Mouse (Mus musculus): ENCODE measurements around the gene Hcst. TPM values are rescaled to one million over a fixed set of nuclear protein-coding genes. Genes with fewer than 3 reads are reported as not detected.

The Hcst gene
- polyA plus RNA-seq, 1 experiment from 2014 or later: 0.72 TPM

DNA sequence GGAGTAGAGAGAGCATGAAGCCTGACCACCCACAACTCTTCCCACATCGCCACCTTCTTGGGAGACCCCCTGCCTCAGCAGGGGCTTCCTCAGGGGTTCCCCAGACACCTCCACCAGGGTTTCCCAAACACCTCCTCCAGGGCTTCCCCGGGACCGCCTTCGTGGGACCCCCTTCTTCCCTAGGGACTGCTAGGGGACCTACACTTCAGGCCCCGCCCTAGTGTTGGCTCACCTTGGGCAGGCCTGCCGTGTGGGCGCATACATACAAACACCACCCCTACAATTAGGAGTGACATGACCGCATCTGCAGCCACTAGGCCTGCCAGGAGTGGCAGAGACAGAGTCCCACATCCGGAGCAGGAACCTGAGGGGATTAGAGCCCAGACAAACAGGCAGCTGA, 1.8 kb downstream of the Hcst start:
- no peak overlapping the region for H3K4me3 ChIP-seq (ENCODE audit: low read depth, low read length)
- WGBS: 79% methylated on average over 9 of the region's 9 CpGs
- H3K36me3 ChIP-seq (replicated peaks; ENCODE audit: control insufficient read depth, insufficient read depth, low read depth, low read length): no peaks in the 10 kb centered on the region
- H3K27ac ChIP-seq (replicated peaks; ENCODE audit: low read depth, low read length): no peak overlapping the region
- ATAC-seq (replicated peaks; ENCODE audit: insufficient number of reproducible peaks, low FRiP score, low TSS enrichment, low read depth) (no peak), DNase-seq (ENCODE audit: low spot score) (no peak)
- no peak overlapping the region for H3K9ac ChIP-seq (replicated peaks; ENCODE audit: low read length)
- H3K27me3 ChIP-seq (ENCODE audit: control insufficient read depth, insufficient read depth, low read length): peaks cover 3% of the 10 kb centered on the region; the same call in 1 of the 2 replicates
- no peaks in the 10 kb centered on the region for H3K9me3 ChIP-seq (replicated peaks; ENCODE audit: control insufficient read depth, low read length)
- peaks cover 3% of the 10 kb centered on the region; the same call in 1 of the 2 replicates for H3K4me1 ChIP-seq (ENCODE audit: control insufficient read depth, insufficient read depth, low read length)
- H3K4me2 ChIP-seq (ENCODE audit: low read depth, low read length): no peak overlapping the region

DNA sequence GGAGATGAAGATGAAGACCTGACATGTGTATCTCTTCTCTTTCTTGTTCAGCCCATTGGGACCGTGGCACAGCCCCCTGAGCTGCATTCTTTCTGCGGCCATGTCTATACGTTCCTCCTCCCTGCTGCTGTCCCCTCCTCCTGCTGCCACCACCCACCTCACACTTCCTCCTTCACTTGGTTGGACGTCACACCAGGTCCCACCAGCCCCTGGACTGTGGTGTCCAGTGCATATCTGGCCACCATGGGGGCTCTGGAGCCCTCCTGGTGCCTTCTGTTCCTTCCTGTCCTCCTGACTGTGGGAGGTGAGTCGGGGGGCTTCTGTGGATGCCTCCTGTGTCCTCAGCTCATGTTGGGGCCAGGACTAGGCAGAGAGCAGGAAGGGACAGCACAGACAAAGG, 6.1 kb downstream of the Hcst start, which contains the start of gene Tyrobp:
Gene Tyrobp (plus strand): TSS at position 165 of the 400 bp plus-strand sequence.
- no peaks in the 10 kb centered on the region for H3K36me3 ChIP-seq (replicated peaks; ENCODE audit: control insufficient read depth, insufficient read depth, low read depth, low read length)
- no peak for ATAC-seq (replicated peaks; ENCODE audit: insufficient number of reproducible peaks, low FRiP score, low TSS enrichment, low read depth)
- H3K9ac ChIP-seq (replicated peaks; ENCODE audit: low read length): no peak within 1 kb of the TSS
- H3K27ac ChIP-seq (replicated peaks; ENCODE audit: low read depth, low read length): no peak within 1 kb of the TSS
- no peak for DNase-seq (ENCODE audit: low spot score)
- no peaks in the 10 kb centered on the region for H3K27me3 ChIP-seq (ENCODE audit: control insufficient read depth, insufficient read depth, low read length)
- WGBS: 65% methylated on average over 5 of the region's 5 CpGs
- no peak within 1 kb of the TSS for H3K4me2 ChIP-seq (ENCODE audit: low read depth, low read length)
- no peak within 1 kb of the TSS for H3K4me3 ChIP-seq (ENCODE audit: low read depth, low read length)
- H3K4me1 ChIP-seq (ENCODE audit: control insufficient read depth, insufficient read depth, low read length): no peaks in the 10 kb centered on the region
- no peaks in the 10 kb centered on the region for H3K9me3 ChIP-seq (replicated peaks; ENCODE audit: control insufficient read depth, low read length)

DNA sequence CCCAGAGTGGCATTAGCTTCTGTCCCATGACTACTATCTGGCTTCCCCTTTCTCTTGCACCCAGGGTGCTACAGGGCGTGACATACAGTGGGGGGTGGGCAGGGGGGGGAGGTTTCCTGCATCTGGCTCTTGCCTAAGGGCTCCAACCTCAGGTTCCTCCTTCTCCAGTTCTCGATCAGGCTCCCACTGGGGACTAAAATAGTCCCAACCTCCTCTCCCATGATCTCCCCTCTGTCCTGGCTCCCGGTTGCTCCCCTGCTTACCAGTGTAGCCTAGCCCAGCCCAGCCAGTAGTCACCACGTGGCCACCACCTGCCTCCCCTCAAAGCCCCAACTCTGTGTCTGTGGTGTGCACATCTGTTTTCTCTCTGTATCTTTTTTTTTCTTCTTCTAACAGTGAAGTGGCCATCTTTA, 6.9 kb downstream of the Hcst start:
- ATAC-seq (replicated peaks; ENCODE audit: insufficient number of reproducible peaks, low FRiP score, low TSS enrichment, low read depth) (no peak), DNase-seq (ENCODE audit: low spot score) (no peak)
- H3K27ac ChIP-seq (replicated peaks; ENCODE audit: low read depth, low read length): no peak overlapping the region
- H3K9me3 ChIP-seq (replicated peaks; ENCODE audit: control insufficient read depth, low read length): no peaks in the 10 kb centered on the region
- 59% methylated on average over 4 of the region's 4 CpGs for WGBS
- H3K27me3 ChIP-seq (ENCODE audit: control insufficient read depth, insufficient read depth, low read length): no peaks in the 10 kb centered on the region
- H3K36me3 ChIP-seq (replicated peaks; ENCODE audit: control insufficient read depth, insufficient read depth, low read depth, low read length): no peaks in the 10 kb centered on the region
- H3K4me2 ChIP-seq (ENCODE audit: low read depth, low read length): no peak overlapping the region
- H3K4me1 ChIP-seq (ENCODE audit: control insufficient read depth, insufficient read depth, low read length): no peaks in the 10 kb centered on the region
- H3K4me3 ChIP-seq (ENCODE audit: low read depth, low read length): no peak overlapping the region
- H3K9ac ChIP-seq (replicated peaks; ENCODE audit: low read length): no peak overlapping the region

GRCm38 (mm10) chr7:30411023-30411422, 8.6 kb downstream of the Hcst start:
- DNase-seq (ENCODE audit: low spot score) (no peak), ATAC-seq (replicated peaks; ENCODE audit: insufficient number of reproducible peaks, low FRiP score, low TSS enrichment, low read depth) (no peak)
- Histone ChIP-seq H3K9me3 (replicated peaks; ENCODE audit: control insufficient read depth, low read length) (no peaks in the 10 kb centered on the region), H3K36me3 (replicated peaks; ENCODE audit: control insufficient read depth, insufficient read depth, low read depth, low read length) (no peaks in the 10 kb centered on the region), H3K4me1 (ENCODE audit: control insufficient read depth, insufficient read depth, low read length) (no peaks in the 10 kb centered on the region), H3K4me3 (ENCODE audit: low read depth, low read length) (no peak overlapping the region), H3K4me2 (ENCODE audit: low read depth, low read length) (no peak overlapping the region), H3K27ac (replicated peaks; ENCODE audit: low read depth, low read length) (no peak overlapping the region), H3K27me3 (ENCODE audit: control insufficient read depth, insufficient read depth, low read length) (no peaks in the 10 kb centered on the region), H3K9ac (replicated peaks; ENCODE audit: low read length) (no peak overlapping the region)
- WGBS: 74% methylated on average over 3 of the region's 3 CpGs

DNA sequence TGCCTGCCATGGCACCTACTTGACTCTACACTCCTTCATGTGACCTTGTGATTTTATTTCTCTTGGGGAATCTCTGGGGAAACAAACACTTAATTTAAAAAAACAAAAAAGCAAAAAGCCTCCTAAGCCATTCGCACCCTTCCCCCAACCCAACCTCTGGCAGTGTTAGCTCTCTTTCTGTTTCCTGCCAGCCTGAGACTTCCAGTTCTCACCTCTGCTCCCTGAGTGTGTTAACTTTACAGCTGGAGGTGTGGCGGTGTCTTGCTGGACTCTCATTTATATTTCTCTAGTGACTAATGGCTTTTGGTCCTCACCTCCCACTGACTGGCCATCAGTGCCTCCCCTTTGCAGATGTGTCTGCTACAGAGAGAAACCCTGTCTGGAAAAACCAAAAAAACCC, 9.9 kb downstream of the Hcst start:
- no peaks in the 10 kb centered on the region for H3K9me3 ChIP-seq (replicated peaks; ENCODE audit: control insufficient read depth, low read length)
- ATAC-seq (replicated peaks; ENCODE audit: insufficient number of reproducible peaks, low FRiP score, low TSS enrichment, low read depth) (no peak), DNase-seq (ENCODE audit: low spot score) (no peak)
- WGBS: 74% methylated on average over 2 of the region's 2 CpGs
- H3K4me3 ChIP-seq (ENCODE audit: low read depth, low read length): no peak overlapping the region
- no peaks in the 10 kb centered on the region for H3K4me1 ChIP-seq (ENCODE audit: control insufficient read depth, insufficient read depth, low read length)
- no peak overlapping the region for H3K4me2 ChIP-seq (ENCODE audit: low read depth, low read length)
- no peak overlapping the region for H3K9ac ChIP-seq (replicated peaks; ENCODE audit: low read length)
- H3K27me3 ChIP-seq (ENCODE audit: control insufficient read depth, insufficient read depth, low read length): no peaks in the 10 kb centered on the region
- no peaks in the 10 kb centered on the region for H3K36me3 ChIP-seq (replicated peaks; ENCODE audit: control insufficient read depth, insufficient read depth, low read depth, low read length)
- no peak overlapping the region for H3K27ac ChIP-seq (replicated peaks; ENCODE audit: low read depth, low read length)

- Histone ChIP-seq H3K4me3 (ENCODE audit: low read depth, low read length) (no peak overlapping the region), H3K4me1 (ENCODE audit: control insufficient read depth, insufficient read depth, low read length) (no peaks in the 10 kb centered on the region), H3K4me2 (ENCODE audit: low read depth, low read length) (no peak overlapping the region), H3K27ac (replicated peaks; ENCODE audit: low read depth, low read length) (no peak overlapping the region), H3K27me3 (ENCODE audit: control insufficient read depth, insufficient read depth, low read length) (no peaks in the 10 kb centered on the region), H3K9me3 (replicated peaks; ENCODE audit: control insufficient read depth, low read length) (no peaks in the 10 kb centered on the region), H3K9ac (replicated peaks; ENCODE audit: low read length) (no peak overlapping the region), H3K36me3 (replicated peaks; ENCODE audit: control insufficient read depth, insufficient read depth, low read depth, low read length) (no peaks in the 10 kb centered on the region)
- ATAC-seq (replicated peaks; ENCODE audit: insufficient number of reproducible peaks, low FRiP score, low TSS enrichment, low read depth) (no peak), DNase-seq (ENCODE audit: low spot score) (no peak)
- WGBS: 77% methylated on average over 3 of the region's 3 CpGs
Observed at GRCm38 (mm10) chr7:30408639-30409038, 11.0 kb downstream of the Hcst start.

DNA sequence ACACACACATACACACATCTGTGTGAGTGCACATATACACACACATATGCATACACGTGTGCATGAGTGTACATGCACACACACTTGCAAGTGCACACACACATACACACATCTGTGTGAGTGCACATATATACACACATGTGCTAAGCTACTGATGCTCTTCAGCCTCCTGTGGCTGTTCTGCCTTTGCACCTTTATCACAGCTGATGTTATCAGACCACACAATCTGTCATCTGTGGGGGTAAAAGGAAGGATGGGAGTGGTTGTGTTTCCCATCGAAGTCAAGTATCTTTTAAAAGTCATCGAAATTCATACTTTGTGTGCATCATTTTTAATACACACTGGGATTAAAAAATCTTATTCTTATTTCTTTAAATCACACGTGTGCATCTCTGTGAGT, 17.3 kb downstream of the Hcst start:
- H3K4me3 ChIP-seq (ENCODE audit: low read depth, low read length): no peak overlapping the region
- H3K4me2 ChIP-seq (ENCODE audit: low read depth, low read length): no peak overlapping the region
- H3K36me3 ChIP-seq (replicated peaks; ENCODE audit: control insufficient read depth, insufficient read depth, low read depth, low read length): no peaks in the 10 kb centered on the region
- DNase-seq (ENCODE audit: low spot score) (no peak), ATAC-seq (replicated peaks; ENCODE audit: insufficient number of reproducible peaks, low FRiP score, low TSS enrichment, low read depth) (no peak)
- H3K9ac ChIP-seq (replicated peaks; ENCODE audit: low read length): no peak overlapping the region
- H3K4me1 ChIP-seq (ENCODE audit: control insufficient read depth, insufficient read depth, low read length): no peaks in the 10 kb centered on the region
- no peaks in the 10 kb centered on the region for H3K27me3 ChIP-seq (ENCODE audit: control insufficient read depth, insufficient read depth, low read length)
- H3K27ac ChIP-seq (replicated peaks; ENCODE audit: low read depth, low read length): no peak overlapping the region
- no peaks in the 10 kb centered on the region for H3K9me3 ChIP-seq (replicated peaks; ENCODE audit: control insufficient read depth, low read length)
- WGBS: 72% methylated on average over 4 of the region's 4 CpGs

DNA sequence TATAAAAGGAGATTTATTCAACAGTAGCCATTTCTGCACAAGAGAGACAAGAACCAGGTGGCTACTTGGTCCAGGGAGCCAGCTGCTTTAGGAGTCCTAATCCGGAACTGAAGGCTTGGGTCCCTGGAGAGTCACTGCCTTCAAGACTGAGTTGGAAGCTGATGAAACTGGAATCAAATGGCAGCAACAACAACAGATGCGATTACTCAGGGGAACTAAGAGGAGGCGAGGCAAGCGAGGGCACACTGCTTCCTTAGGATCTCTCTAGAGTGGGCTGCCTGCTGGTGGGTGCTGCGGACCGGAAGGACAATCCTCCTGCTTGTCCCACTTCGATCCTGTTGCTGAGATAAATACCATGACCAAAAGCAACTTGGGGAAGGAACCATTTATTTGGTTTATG, 20.0 kb downstream of the Hcst start:
- Histone ChIP-seq H3K9ac (replicated peaks; ENCODE audit: low read length) (no peak overlapping the region), H3K27me3 (ENCODE audit: control insufficient read depth, insufficient read depth, low read length) (no peaks in the 10 kb centered on the region), H3K27ac (replicated peaks; ENCODE audit: low read depth, low read length) (no peak overlapping the region), H3K4me1 (ENCODE audit: control insufficient read depth, insufficient read depth, low read length) (no peaks in the 10 kb centered on the region), H3K36me3 (replicated peaks; ENCODE audit: control insufficient read depth, insufficient read depth, low read depth, low read length) (no peaks in the 10 kb centered on the region), H3K9me3 (replicated peaks; ENCODE audit: control insufficient read depth, low read length) (no peaks in the 10 kb centered on the region), H3K4me2 (ENCODE audit: low read depth, low read length) (no peak overlapping the region), H3K4me3 (ENCODE audit: low read depth, low read length) (no peak overlapping the region)
- WGBS: 59% methylated on average over 7 of the region's 7 CpGs
- no peak for DNase-seq (ENCODE audit: low spot score)
- ATAC-seq (replicated peaks; ENCODE audit: insufficient number of reproducible peaks, low FRiP score, low TSS enrichment, low read depth): no peak
